Mouse (Mus musculus) heart, adult 2 months (tissue): ENCODE measurements around the gene Cwc25. TPM values are rescaled to one million over a fixed set of nuclear protein-coding genes. Genes with fewer than 3 reads are reported as not detected.

Experiments used
- DNase-seq, 2 experiments: peaks; one replicate each; pipeline ENCODE4 v3.0.0; 2021
- H3K27ac ChIP-seq: fragments of 200-600 bp; 2 replicates; pipeline ENCODE4 v1.8.1; 2022
- H3K27me3 ChIP-seq: fragments of 200-500 bp; 2 replicates; pipeline ENCODE4 v1.6.1; 2012; ENCODE audit warnings: mild to moderate bottlenecking, low read length, inconsistent platforms, mixed read lengths; ENCODE audit not compliant: control insufficient read depth, insufficient read depth
- H3K36me3 ChIP-seq: fragments of 200-500 bp; 2 replicates; pipeline ENCODE4 v1.6.1; 2012; ENCODE audit warnings: low read length, inconsistent platforms; ENCODE audit not compliant: control insufficient read depth, insufficient read depth
- H3K4me1 ChIP-seq: fragments of 200-500 bp; 2 replicates; pipeline ENCODE4 v1.6.1; 2011; ENCODE audit warnings: low read length; ENCODE audit not compliant: control insufficient read depth, insufficient read depth
- H3K4me3 ChIP-seq: fragments of 200-600 bp; 2 replicates; pipeline ENCODE4 v1.8.1; 2022
- H3K79me2 ChIP-seq: fragments of 200-500 bp; replicated peaks from 2 replicates; pipeline ENCODE4 v1.6.1; 2012; ENCODE audit warnings: mild to moderate bottlenecking, inconsistent platforms, low read length, moderate library complexity, mixed read lengths; ENCODE audit not compliant: control insufficient read depth, insufficient read depth
- H3K9ac ChIP-seq: fragments of 200-500 bp; 2 replicates; pipeline ENCODE4 v1.6.1; 2012; ENCODE audit warnings: low read depth, mild to moderate bottlenecking, control low read depth, inconsistent platforms, low read length, mixed read lengths
- CTCF ChIP-seq: fragments of 200-600 bp; IDR thresholded peaks from 2 replicates; pipeline ENCODE4 v1.8.1; 2022; ENCODE audit warnings: antibody characterized with exemption, mild to moderate bottlenecking, moderate library complexity
- EP300 ChIP-seq: fragments of 200-500 bp; IDR thresholded peaks from 2 replicates; pipeline ENCODE4 v1.6.1; 2011; ENCODE audit warnings: low read depth, low read length, control low read depth; ENCODE audit not compliant: insufficient read depth
- POLR2A ChIP-seq: fragments of 200-500 bp; IDR thresholded peaks from 2 replicates; pipeline ENCODE4 v1.6.1; 2011; ENCODE audit warnings: mild to moderate bottlenecking, low read depth, low read length, control low read depth; ENCODE audit not compliant: insufficient read depth
- WGBS: fragments of 180-500 bp; shearing (Covaris S2); methylation state at CpG from one replicate; pipeline ENCODE4 v1.1.7; 2018; 5-methylcytosine and 5-hydroxymethylcytosine counted together
- intact Hi-C: fragments of 180-260 bp; cut with DNase I; formaldehyde crosslinking; loops from one replicate; pipeline ENCODE4 v1.15.1; 2025
- microRNA-seq, 2 experiments: library from miRNA; unstranded; fragments of <30 nt; microRNA quantifications; one replicate each; pipeline ENCODE4 v1.2.0; 2021
- polyA plus RNA-seq: library from polyadenylated mRNA; depleted of rRNA; stranded (reverse); fragments of >200 nt; gene quantifications from 2 replicates; pipeline ENCODE4 v1.2.3, GENCODE M21; 2012; rRNA removed
- total RNA-seq, 2 experiments: library from RNA; stranded (reverse); gene quantifications; 2 replicates each; pipeline ENCODE4 v1.2.3; 2021

Gene Cwc25
- total and polyA plus RNA-seq, 3 experiments, result 6.0 to 7.9 (median 7.6) TPM

GRCm38 (mm10) chr11:97698741-97699611 lies 67.4 kb downstream of the Cwc25 start:
- under 1% methylated on average over 62 of the region's 63 CpGs for WGBS
- peaks cover 7% of the 10 kb centered on the region for H3K4me1 ChIP-seq
- DNase-seq, result peak; percentile 74 to 77

GRCm38 (mm10) chr11:97697891-97698529 lies 68.3 kb downstream of the Cwc25 start:
- intact Hi-C loops, result loop anchor here (2.0 kb wide), 1 partner anchor 37 kb away; no protein-coding TSS in a partner anchor
- Histone ChIP-seq H3K4me1 (peaks cover 6% of the 10 kb centered on the region), H3K9ac (no peak overlapping the region; the same call in 1 of the 2 replicates), H3K27me3 (no peaks in the 10 kb centered on the region), H3K79me2 (no peaks in the 10 kb centered on the region; the same call in 1 of the 2 replicates), H3K4me3 (peak overlapping the region; percentile 74), H3K36me3 (no peaks in the 10 kb centered on the region), H3K27ac (peak overlapping the region; percentile 51; the same call in 1 of the 2 replicates)
- DNase-seq, result no peak
- WGBS, result 26% methylated on average over 14 of the region's 14 CpGs
- TF ChIP-seq EP300 (no peak), CTCF (no peak), POLR2A (no peak)

More at GRCm38 (mm10) chr11:97698741-97699611, 67.4 kb downstream of the Cwc25 start:
- Histone ChIP-seq H3K36me3 (no peaks in the 10 kb centered on the region), H3K27ac (peak overlapping the region; percentile 51), H3K79me2 (no peaks in the 10 kb centered on the region; the same call in 1 of the 2 replicates), H3K27me3 (no peaks in the 10 kb centered on the region), H3K4me3 (peak overlapping the region; percentile 74), H3K9ac (peak overlapping the region; percentile 81)
- TF ChIP-seq EP300 (0 out of 2 replicates have a peak, but pooled peaks have one; percentile 3), POLR2A (no peak), CTCF (peak; percentile 61)
- intact Hi-C loops, result loop anchor here (2.0 kb wide), 1 partner anchor 38 kb away; no protein-coding TSS in a partner anchor

GRCm38 (mm10) chr11:97697199-97697890 lies 69.0 kb downstream of the Cwc25 start:
- intact Hi-C loops, result no loop called here
- DNase-seq, result no peak
- H3K4me3 ChIP-seq, result no peak overlapping the region
- no peak for TF ChIP-seq EP300
- no peak for TF ChIP-seq POLR2A
- no peak for TF ChIP-seq CTCF
- H3K27me3 ChIP-seq, result no peaks in the 10 kb centered on the region
- no peaks in the 10 kb centered on the region for H3K36me3 ChIP-seq
- H3K27ac ChIP-seq, result no peak overlapping the region
- WGBS, result 67% methylated on average over 11 of the region's 11 CpGs
- H3K9ac ChIP-seq, result no peak overlapping the region
- no peaks in the 10 kb centered on the region; the same call in 1 of the 2 replicates for H3K79me2 ChIP-seq
- H3K4me1 ChIP-seq, result peaks cover 6% of the 10 kb centered on the region

- Histone ChIP-seq H3K36me3 (no peaks in the 10 kb centered on the region), H3K9ac (no peak overlapping the region), H3K27me3 (no peaks in the 10 kb centered on the region), H3K4me1 (peaks cover 4% of the 10 kb centered on the region), H3K79me2 (no peaks in the 10 kb centered on the region; the same call in 1 of the 2 replicates), H3K27ac (no peak overlapping the region), H3K4me3 (no peak overlapping the region)
- intact Hi-C loops, result no loop called here
- TF ChIP-seq CTCF (no peak), EP300 (no peak), POLR2A (no peak)
- WGBS, result 87% methylated on average over 8 of the region's 8 CpGs
- no peak for DNase-seq
These were observed 69.7 kb downstream of the Cwc25 start for GRCm38 (mm10) chr11:97696669-97697068.

GRCm38 (mm10) chr11:97695712-97696401 lies 70.5 kb downstream of the Cwc25 start:
- H3K9ac ChIP-seq, result no peak overlapping the region

More at GRCm38 (mm10) chr11:97695712-97696401, 70.5 kb downstream of the Cwc25 start:
- Histone ChIP-seq H3K27me3 (no peaks in the 10 kb centered on the region), H3K4me1 (peaks cover 3% of the 10 kb centered on the region), H3K4me3 (no peak overlapping the region), H3K27ac (no peak overlapping the region), H3K36me3 (no peaks in the 10 kb centered on the region), H3K79me2 (no peaks in the 10 kb centered on the region; the same call in 1 of the 2 replicates)
- WGBS, result 76% methylated on average over 9 of the region's 9 CpGs
- TF ChIP-seq CTCF, result no peak
- TF ChIP-seq POLR2A, result no peak
- no peak for TF ChIP-seq EP300
- intact Hi-C loops, result no loop called here
- DNase-seq, result no peak

Small RNA genes lying within 50 kb of the gene (microRNA-seq; reads per million reads assigned to microRNA genes)
- gene Mir8102, result 0 to 0.39 reads per million in 2 experiments

Other genes starting within 250 kb of the Cwc25 start
- gene Srcin1, start 190.4 kb downstream of the Cwc25 start, total RNA-seq, result under 1 TPM; 0.13 to 0.36 TPM
- gene Srcin1, start 190.4 kb downstream of the Cwc25 start, polyA plus RNA-seq, result 0.26 and 0.31 TPM in 2 replicates
- 1 to 10 TPM; 1.4 to 2.6 TPM for gene Epop, start 136.9 kb downstream of the Cwc25 start, total RNA-seq
- gene Epop, start 136.9 kb downstream of the Cwc25 start, polyA plus RNA-seq, result 0.44 and 0.61 TPM in 2 replicates
- gene Mllt6, start 103.1 kb downstream of the Cwc25 start, total RNA-seq, result 10 to 100 TPM; 67.1 to 72.5 TPM
- gene Mllt6, start 103.1 kb downstream of the Cwc25 start, polyA plus RNA-seq, result 37.9 and 46.2 TPM in 2 replicates
- 100 to 1,000 TPM; 130 to 137 TPM for gene Cisd3, start 80.7 kb downstream of the Cwc25 start, total RNA-seq
- gene Cisd3, start 80.7 kb downstream of the Cwc25 start, polyA plus RNA-seq, result 82.7 and 106 TPM in 2 replicates
- 1 to 10 TPM; 4.1 to 5.6 TPM for gene Pcgf2, start 66.1 kb downstream of the Cwc25 start, total RNA-seq
- gene Pcgf2, start 66.1 kb downstream of the Cwc25 start, polyA plus RNA-seq, result 9.5 and 17.8 TPM in 2 replicates
- 100 to 1,000 TPM; 135 to 139 TPM for gene Psmb3, start 63.2 kb downstream of the Cwc25 start, total RNA-seq
- 273 and 314 TPM in 2 replicates for gene Psmb3, start 63.2 kb downstream of the Cwc25 start, polyA plus RNA-seq
- 10 to 100 TPM; 20.8 to 21.4 TPM for gene Pip4k2b, start 21.9 kb downstream of the Cwc25 start, total RNA-seq
- 13.8 and 18.1 TPM in 2 replicates for gene Pip4k2b, start 21.9 kb downstream of the Cwc25 start, polyA plus RNA-seq
- not detected for gene 1700001P01Rik, start 9.4 kb upstream of the Cwc25 start, total RNA-seq
- gene 1700001P01Rik, start 9.4 kb upstream of the Cwc25 start, polyA plus RNA-seq, result 0.20 TPM in 1 of 2 replicates, not detected in the other
- 100 to 1,000 TPM; 509 to 574 TPM for gene Rpl23, start 15.9 kb upstream of the Cwc25 start, total RNA-seq
- gene Rpl23, start 15.9 kb upstream of the Cwc25 start, polyA plus RNA-seq, result 103 and 140 TPM in 2 replicates
- gene Lasp1, start 32.4 kb upstream of the Cwc25 start, total RNA-seq, result 10 to 100 TPM; 28.2 to 31.6 TPM
- 31.1 and 38.5 TPM in 2 replicates for gene Lasp1, start 32.4 kb upstream of the Cwc25 start, polyA plus RNA-seq
- gene B230217C12Rik, start 74.2 kb upstream of the Cwc25 start, total RNA-seq, result 1 to 10 TPM in 1 of 2 experiments, under 1 TPM in 1; 0.64 to 1.6 TPM
- 2.3 and 2.7 TPM in 2 replicates for gene B230217C12Rik, start 74.2 kb upstream of the Cwc25 start, polyA plus RNA-seq
- gene Fbxo47, start 117.6 kb upstream of the Cwc25 start, total RNA-seq, result under 1 TPM; 0.29 to 0.45 TPM
- gene Fbxo47, start 117.6 kb upstream of the Cwc25 start, polyA plus RNA-seq, result 0.29 and 0.43 TPM in 2 replicates
- gene Plxdc1, start 219.9 kb upstream of the Cwc25 start, total RNA-seq, result 1 to 10 TPM; 4.5 to 5.5 TPM
- 6.6 and 8.5 TPM in 2 replicates for gene Plxdc1, start 219.9 kb upstream of the Cwc25 start, polyA plus RNA-seq
- gene Arl5c, start 229.6 kb upstream of the Cwc25 start, total RNA-seq, result under 1 TPM; 0.66 to 0.70 TPM
- 2.4 and 2.8 TPM in 2 replicates for gene Arl5c, start 229.6 kb upstream of the Cwc25 start, polyA plus RNA-seq